Mouse (Mus musculus) liver, adult 2 months (tissue): ENCODE measurements around the gene Trim66. TPM values are rescaled to one million over a fixed set of nuclear protein-coding genes. Genes with fewer than 3 reads are reported as not detected.

Experiments used
- DNase-seq: peaks from one replicate; pipeline ENCODE4 v3.0.0-alpha.2; 2011; ENCODE audit warnings: low read depth, low spot score; ENCODE audit errors: extremely low read depth
- H3K27ac ChIP-seq: fragments of 200-500 bp; replicated peaks from 2 replicates; pipeline ENCODE4 v1.5.1; 2012; ENCODE audit warnings: low read depth, mild to moderate bottlenecking, control low read depth, inconsistent platforms, low read length; ENCODE audit not compliant: insufficient read depth
- H3K27me3 ChIP-seq: fragments of 200-500 bp; 2 replicates; pipeline ENCODE4 v1.6.1; 2012; ENCODE audit warnings: mild to moderate bottlenecking, moderate library complexity, low read length, inconsistent platforms; ENCODE audit not compliant: control insufficient read depth, insufficient read depth
- H3K36me3 ChIP-seq: fragments of 200-500 bp; 2 replicates; pipeline ENCODE4 v1.6.1; 2012; ENCODE audit warnings: low read length, inconsistent platforms; ENCODE audit not compliant: control insufficient read depth, insufficient read depth
- H3K4me1 ChIP-seq: fragments of 200-500 bp; 2 replicates; pipeline ENCODE4 v1.6.1; 2011; ENCODE audit warnings: low read length; ENCODE audit not compliant: control insufficient read depth, insufficient read depth
- H3K4me3 ChIP-seq: fragments of 200-500 bp; 2 replicates; pipeline ENCODE4 v1.5.1; 2011; ENCODE audit warnings: low read depth, mild to moderate bottlenecking, control low read depth, low read length, moderate library complexity; ENCODE audit not compliant: insufficient read depth
- H3K79me2 ChIP-seq: fragments of 200-500 bp; 2 replicates; pipeline ENCODE4 v1.6.1; 2012; ENCODE audit warnings: inconsistent platforms, mild to moderate bottlenecking, low read length, moderate library complexity; ENCODE audit not compliant: control insufficient read depth, insufficient read depth
- H3K9ac ChIP-seq: fragments of 200-500 bp; 2 replicates; pipeline ENCODE4 v1.6.1; 2012; ENCODE audit warnings: low read depth, mild to moderate bottlenecking, control low read depth, inconsistent platforms, low read length
- CTCF ChIP-seq: fragments of 200-500 bp; IDR thresholded peaks from 2 replicates; pipeline ENCODE4 v1.5.1; 2011; ENCODE audit warnings: low read depth, low read length, control low read depth
- POLR2A ChIP-seq: fragments of 200-500 bp; IDR thresholded peaks from 2 replicates; pipeline ENCODE4 v1.6.1; 2011; ENCODE audit warnings: low read length, control low read depth; ENCODE audit not compliant: insufficient read depth; ENCODE audit errors: extremely low read depth
- WGBS: fragments of 180-500 bp; shearing (Covaris S2); methylation state at CpG from one replicate; pipeline ENCODE4 v1.1.7; 2018; 5-methylcytosine and 5-hydroxymethylcytosine counted together
- polyA plus RNA-seq: library from polyadenylated mRNA; depleted of rRNA; stranded (reverse); fragments of >200 nt; gene quantifications from 2 replicates; pipeline ENCODE4 v1.2.3, GENCODE M21; 2012
- total RNA-seq: library from RNA; depleted of rRNA; stranded (reverse); fragments of >200 nt; gene quantifications from 2 replicates; pipeline ENCODE4 v1.2.3, GENCODE M21; 2014

Gene Trim66
- total and polyA plus RNA-seq, 2 experiments = under 0.01 to 0.06 TPM

DNA sequence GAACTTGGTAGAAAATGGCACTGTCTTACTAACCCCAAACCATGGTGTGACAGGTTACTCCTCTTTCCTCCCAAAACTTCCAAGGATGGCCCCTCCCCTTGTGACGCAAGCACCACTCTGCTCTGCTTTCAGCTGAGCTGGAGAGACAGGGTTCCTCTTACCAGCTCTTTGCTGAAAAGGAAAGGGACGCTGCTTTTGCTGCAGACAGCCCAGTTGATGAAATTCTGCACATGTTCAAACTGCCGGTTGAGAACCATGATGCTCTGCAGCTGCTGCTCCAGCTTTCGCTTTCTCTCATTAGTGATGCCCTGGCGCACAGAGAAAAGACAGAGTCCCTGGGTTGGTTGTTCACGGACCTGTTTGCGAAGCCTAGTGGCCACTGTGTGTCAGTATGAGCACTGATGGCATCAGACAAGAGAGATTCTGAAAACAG, 27.2 kb downstream of the Trim66 start:
- Histone ChIP-seq H3K79me2 (no peaks in the 10 kb centered on the region), H3K4me3 (no peak overlapping the region), H3K27ac (no peak overlapping the region), H3K36me3 (no peaks in the 10 kb centered on the region), H3K4me1 (no peaks in the 10 kb centered on the region), H3K9ac (no peak overlapping the region), H3K27me3 (no peaks in the 10 kb centered on the region)
- no peak for TF ChIP-seq POLR2A
- no peak for TF ChIP-seq CTCF
- DNase-seq = no peak
- 39% methylated on average over 7 of the region's 7 CpGs for WGBS

DNA sequence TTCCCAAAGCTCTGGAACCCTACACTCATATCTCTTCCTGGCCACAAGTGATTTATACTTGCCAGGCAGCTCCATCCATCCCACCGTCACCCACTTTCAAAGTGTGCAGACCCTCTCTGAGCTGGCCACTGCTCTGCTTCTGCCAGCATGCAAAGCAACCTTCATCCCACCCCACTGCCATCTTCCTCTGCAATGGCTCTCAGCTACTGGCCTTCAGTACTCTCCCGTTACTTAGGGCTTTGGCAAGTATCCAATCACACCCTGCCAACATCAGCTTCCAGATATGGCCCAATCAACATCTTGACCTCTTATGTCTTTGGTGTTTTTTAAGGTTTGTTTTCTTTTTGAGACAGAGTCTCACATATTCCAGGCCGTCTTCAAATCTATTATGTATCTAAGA, 30.0 kb downstream of the Trim66 start:
- Histone ChIP-seq H3K9ac (no peak overlapping the region), H3K4me3 (no peak overlapping the region), H3K4me1 (no peaks in the 10 kb centered on the region), H3K27ac (no peak overlapping the region), H3K79me2 (no peaks in the 10 kb centered on the region), H3K27me3 (no peaks in the 10 kb centered on the region), H3K36me3 (no peaks in the 10 kb centered on the region)
- no peak for DNase-seq
- TF ChIP-seq CTCF = no peak
- no peak for TF ChIP-seq POLR2A
- WGBS = 63% methylated on average over 3 of the region's 3 CpGs

DNA sequence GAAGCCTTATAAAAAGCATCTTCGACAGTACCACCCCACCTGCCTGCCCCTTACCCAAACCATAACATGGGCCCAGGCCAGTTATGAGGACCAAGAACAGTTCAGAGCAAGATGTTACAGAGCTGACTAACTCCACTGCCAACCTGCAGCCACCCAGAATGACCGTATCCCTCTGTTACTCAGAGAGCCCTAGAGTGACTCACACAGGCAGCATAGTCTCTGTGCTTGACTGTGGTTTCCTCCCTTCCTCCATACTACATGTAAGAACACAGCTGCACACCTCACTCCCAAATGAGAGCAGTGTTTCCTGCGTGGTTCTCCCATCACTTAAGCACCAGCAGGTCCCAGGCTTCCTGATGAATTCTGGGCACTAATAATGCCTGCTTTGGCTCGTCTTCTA, 37.2 kb downstream of the Trim66 start:
- no peak overlapping the region for H3K4me3 ChIP-seq
- no peaks in the 10 kb centered on the region for H3K36me3 ChIP-seq
- no peaks in the 10 kb centered on the region for H3K4me1 ChIP-seq
- DNase-seq = no peak
- TF ChIP-seq CTCF = no peak
- no peak for TF ChIP-seq POLR2A
- 0 out of 2 replicates have a peak, but pooled peaks cover 2% of the 10 kb centered on the region for H3K27me3 ChIP-seq
- no peak overlapping the region for H3K27ac ChIP-seq
- 65% methylated on average over 4 of the region's 4 CpGs for WGBS
- H3K79me2 ChIP-seq = no peaks in the 10 kb centered on the region
- H3K9ac ChIP-seq = no peak overlapping the region

DNA sequence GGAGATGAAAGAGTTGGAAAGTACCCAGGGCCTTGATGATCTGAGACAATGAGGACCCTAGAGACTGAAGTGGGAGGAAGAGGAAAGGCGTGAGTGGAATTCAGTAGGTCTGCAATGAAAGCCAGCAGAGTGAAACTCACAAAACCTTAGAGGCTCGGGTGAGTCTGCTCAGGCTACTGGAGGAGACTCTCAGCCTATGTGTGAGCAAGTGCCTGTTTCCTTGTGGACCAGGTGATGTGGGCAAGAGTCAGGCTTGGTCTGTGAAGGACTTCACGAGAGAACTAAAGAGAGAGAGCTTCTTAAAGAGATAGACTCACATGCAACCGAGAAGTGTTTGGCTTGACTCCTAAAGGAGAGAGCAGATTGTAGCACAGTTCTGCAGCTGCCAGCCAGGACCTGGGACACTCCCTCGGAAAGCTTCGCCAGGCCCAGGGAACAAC, 39.7 kb downstream of the Trim66 start:
- no peaks in the 10 kb centered on the region for H3K36me3 ChIP-seq
- H3K27me3 ChIP-seq = 0 out of 2 replicates have a peak, but pooled peaks cover 2% of the 10 kb centered on the region
- H3K9ac ChIP-seq = no peak overlapping the region
- no peak overlapping the region for H3K27ac ChIP-seq
- no peaks in the 10 kb centered on the region for H3K4me1 ChIP-seq
- H3K79me2 ChIP-seq = no peaks in the 10 kb centered on the region
- WGBS = 65% methylated on average over 6 of the region's 6 CpGs
- TF ChIP-seq POLR2A (no peak), CTCF (no peak)
- DNase-seq = no peak
- H3K4me3 ChIP-seq = no peak overlapping the region

DNA sequence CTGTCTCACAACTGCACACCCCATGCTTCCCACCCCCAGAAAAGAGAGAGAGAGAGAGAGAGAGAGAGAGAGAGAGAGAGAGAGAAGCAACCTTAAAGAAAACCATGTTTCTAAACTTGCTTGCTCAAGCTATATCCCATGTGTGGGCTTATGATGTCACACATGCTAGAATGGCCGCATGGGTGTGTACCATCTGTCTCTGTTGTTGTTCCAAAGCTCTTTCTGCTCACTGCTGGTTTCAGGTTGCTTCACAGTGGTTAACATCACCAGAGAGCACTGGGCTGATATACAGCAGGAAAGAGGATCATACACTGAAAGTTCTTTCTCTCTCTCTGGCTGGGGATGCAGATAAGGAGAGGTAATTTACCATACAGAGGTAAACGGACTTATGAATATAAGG, 40.3 kb downstream of the Trim66 start:
- 0 out of 2 replicates have a peak, but pooled peaks cover 2% of the 10 kb centered on the region for H3K27me3 ChIP-seq
- no peak overlapping the region for H3K27ac ChIP-seq
- 47% methylated on average over 2 of the region's 2 CpGs for WGBS
- no peak overlapping the region for H3K9ac ChIP-seq
- H3K4me1 ChIP-seq = no peaks in the 10 kb centered on the region
- H3K36me3 ChIP-seq = no peaks in the 10 kb centered on the region
- H3K4me3 ChIP-seq = no peak overlapping the region
- H3K79me2 ChIP-seq = no peaks in the 10 kb centered on the region
- no peak for TF ChIP-seq POLR2A
- no peak for TF ChIP-seq CTCF
- no peak for DNase-seq

DNA sequence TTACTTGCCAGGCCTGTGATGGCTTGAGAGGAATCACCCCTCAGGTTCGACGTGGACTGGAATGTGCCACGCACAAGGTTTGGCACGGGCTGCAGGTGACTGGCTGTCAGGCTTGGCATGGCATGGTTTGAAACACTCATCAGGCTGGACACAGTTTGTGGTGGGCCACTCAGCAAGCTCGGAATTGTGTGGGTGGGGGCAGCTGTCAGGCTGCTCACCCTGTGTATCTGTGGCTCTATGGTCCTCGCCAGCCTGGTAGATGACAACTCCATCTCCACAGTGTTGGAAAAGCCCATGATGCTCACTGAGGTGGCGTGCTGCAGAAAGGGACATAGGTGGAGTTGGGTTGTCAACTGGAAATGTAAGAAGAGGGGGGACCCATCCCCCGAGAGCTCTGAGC, 47.2 kb downstream of the Trim66 start:
- 87% methylated on average over 8 of the region's 8 CpGs for WGBS
- Histone ChIP-seq H3K27ac (no peak overlapping the region), H3K36me3 (no peaks in the 10 kb centered on the region), H3K79me2 (no peaks in the 10 kb centered on the region), H3K4me1 (no peaks in the 10 kb centered on the region), H3K9ac (no peak overlapping the region), H3K27me3 (no peaks in the 10 kb centered on the region), H3K4me3 (no peak overlapping the region)
- TF ChIP-seq CTCF (no peak), POLR2A (no peak)
- no peak for DNase-seq
